Mouse (Mus musculus): Measurements from ENCODE around the gene Zfp536.
A peak's percentile ranks its signal among the peaks of the same experiment; 100 is the strongest.
"Not testable (repeated sequence)": the region's sequence is repeated elsewhere in the genome, so short reads cannot be mapped to it uniquely, and the experiment has no call there.

Zfp536 gene

DNA sequence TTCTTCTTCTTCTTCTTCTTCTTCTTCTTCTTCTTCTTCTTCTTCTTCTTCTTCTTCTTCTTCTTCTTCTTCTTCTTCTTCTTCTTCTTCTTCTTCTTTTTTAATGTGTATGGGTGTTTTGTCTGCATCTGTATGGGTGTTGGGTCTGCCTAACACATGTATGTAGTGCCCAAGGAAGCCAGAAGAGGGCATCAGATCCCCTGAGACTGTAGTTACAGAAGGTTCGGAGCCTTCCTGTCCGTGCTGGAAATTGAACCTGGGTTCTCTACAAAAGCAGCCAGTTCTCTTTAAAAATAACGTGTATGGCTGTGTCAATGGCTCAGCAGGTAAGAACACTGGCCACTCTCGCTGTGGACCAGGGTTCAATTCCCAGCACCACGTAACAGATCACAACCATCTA lies 167.0 kb downstream of the Zfp536 start:
- no peak for DNase-seq (ENCODE audit: low spot score)

GRCm38 (mm10) chr7:37603525-37603909 lies 169.9 kb downstream of the Zfp536 start:
- not testable (repeated sequence) for DNase-seq (ENCODE audit: low spot score)

DNA sequence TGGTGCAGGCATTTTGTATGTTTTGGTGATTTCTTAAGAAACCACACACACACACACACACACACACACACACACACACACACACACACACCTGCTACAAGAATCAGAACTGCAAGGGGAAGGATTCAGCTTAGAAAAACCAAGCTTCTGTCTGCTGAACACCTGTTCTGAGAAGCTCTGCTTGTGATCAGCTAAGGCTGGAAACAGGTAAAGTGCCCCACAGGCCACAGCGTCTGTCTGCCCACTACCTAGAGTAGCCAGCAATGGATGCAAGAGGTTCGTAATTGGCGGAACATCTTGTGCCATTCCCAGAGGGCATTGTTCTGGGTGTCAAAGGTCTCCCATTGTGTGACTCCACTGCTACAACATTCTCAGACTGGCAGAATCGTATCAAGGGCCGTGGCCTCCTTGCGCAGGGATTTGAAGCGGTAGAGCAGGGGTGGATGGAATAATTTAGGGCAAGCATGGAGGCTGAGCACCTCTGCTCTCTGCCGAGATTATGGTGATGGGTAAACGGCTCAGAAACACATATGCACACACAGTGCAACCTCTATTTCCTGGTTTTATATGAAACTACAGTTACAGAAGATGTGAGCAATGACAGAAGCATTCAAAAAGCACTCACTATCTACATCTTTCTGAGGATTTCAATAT lies 170.4 kb downstream of the Zfp536 start:
- no peak for DNase-seq (ENCODE audit: low spot score)

DNA sequence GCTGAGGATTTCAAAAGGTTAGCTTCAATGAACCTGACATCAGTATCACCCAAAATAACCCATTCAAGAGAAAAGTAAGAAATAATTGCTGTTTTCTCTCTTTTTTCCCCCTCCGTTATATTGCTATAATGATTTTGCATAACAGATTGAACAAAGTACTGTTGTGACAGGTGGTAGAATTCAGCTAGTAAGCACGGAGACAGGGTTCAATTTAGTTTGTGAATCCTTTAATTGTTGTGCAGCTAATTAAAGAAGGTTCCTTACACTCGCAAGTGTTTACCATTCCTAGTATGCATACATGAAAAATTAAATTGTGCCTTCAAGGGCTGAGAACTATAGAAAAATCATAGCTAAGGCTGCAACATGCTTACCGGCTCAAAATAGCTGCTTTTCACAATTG lies 173.1 kb downstream of the Zfp536 start:
- no peak for DNase-seq (ENCODE audit: low spot score)

DNA sequence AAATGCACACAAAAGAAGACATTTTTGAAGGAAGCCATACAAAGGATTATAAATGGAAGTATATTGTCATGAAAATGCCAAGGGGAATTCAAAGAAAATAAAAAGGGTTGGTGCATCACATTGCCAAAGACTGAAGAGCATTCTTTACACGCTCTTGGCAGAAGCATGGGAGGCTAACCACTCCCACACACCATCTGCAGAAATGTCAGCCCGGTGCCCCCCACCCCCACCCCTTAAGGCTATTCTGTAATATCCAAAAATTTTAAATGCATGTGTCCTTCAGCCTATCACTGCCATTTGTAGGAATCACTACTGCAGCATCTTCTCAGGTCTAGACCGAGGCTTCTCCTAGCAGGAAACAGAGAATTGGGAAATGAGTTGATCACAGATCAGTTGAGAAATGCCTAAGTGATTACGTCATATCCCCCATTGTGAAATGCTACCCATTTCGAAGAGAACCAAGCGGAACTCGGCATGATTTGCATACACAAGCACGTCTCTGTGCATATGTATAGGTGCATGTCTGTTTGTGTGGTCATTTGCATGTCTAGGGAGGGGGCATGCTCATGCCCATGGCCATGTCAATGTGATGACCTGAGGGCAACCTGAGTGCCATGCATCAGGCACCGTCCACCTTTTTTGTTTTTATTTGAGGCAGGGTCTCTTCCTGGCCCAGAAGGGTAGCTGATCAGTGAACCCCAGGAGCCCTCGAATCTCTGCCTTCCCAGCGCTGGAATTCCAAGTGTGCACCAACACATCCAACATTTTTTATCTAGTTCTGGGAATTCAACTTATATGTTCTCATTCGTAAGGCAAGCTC lies 179.0 kb downstream of the Zfp536 start:
- DNase-seq (ENCODE audit: low spot score): no peak

DNA sequence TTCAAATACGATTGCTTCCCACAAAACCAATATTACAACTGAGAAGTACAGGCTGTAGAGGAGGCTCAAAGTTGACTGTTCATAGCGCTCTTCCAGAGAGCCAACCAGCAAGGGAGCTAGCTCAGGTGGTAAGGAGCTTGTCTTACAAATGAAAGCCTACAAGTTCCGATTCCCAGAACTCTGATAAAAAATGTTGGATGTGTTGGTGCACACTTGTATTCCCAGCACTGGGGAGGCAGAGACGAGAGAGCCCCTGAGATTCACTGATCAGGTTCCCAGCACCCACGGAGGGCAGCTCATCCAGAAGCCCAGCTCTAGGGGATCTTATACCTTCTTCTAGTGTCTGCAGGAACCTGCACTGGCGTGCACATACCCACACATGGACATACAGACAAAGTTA lies 179.9 kb downstream of the Zfp536 start:
- no peak for DNase-seq (ENCODE audit: low spot score)

DNA sequence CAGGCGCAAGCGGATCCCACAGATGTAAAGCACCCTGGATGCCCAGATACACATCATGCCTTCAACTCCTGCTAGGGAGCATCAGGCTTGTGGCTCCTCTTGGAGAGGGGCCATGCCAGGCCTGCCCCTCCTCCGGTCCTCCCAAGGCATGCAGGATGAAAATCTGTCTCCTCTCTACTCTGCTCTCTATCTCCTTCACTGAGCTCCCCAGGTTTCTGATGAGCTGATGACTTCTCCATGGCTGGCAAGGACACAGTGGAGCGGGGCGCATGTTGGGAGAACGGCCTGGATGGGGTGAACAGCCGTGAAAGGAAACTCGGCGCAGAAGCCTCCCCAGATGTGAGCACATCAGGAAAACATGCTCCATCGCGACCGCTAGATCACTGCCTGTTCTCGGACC lies 186.7 kb downstream of the Zfp536 start:
- no peak for DNase-seq (ENCODE audit: low spot score)

DNA sequence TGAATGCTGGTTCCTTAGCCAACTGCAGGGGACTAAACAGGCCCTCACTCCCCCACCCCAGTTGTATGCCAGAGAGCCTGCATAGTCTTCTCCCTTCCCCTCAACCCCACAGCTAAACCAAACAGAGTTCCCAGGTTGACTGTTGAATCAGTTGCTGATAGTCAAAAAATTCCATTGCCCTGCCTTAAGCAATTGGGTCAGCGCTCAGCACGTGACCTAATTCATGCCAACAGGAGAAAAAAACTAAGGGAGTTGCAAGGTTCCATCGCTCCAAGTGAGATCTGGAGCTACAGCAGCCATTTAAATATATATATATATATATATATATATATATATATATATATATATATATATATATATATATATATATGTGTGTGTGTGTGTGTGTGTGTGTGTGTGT lies 192.2 kb downstream of the Zfp536 start:
- no peak for DNase-seq (ENCODE audit: low spot score)

GRCm38 (mm10) chr7:37580554-37580953 lies 192.9 kb downstream of the Zfp536 start:
- no peak for DNase-seq (ENCODE audit: low spot score)

DNA sequence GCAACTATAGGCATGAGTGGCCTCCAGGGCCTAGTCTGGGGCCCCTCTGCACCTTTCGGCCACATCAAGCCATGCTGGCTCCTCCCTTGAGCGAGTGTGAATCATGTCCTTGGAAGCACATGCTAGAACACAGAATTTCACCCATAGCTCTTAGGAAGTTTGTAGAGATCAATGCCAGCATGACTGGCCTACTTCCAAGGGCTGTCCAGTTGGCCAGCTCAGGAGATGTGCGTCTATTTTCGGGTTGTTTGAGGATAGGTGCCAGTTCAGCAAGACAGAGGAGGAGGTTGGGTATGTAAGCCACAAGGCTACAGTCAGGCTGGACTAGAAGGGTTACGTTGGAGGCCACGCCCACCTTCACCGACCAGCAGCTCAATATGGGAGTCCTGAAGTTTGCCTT lies 201.4 kb downstream of the Zfp536 start:
- DNase-seq (ENCODE audit: low spot score): no peak

DNA sequence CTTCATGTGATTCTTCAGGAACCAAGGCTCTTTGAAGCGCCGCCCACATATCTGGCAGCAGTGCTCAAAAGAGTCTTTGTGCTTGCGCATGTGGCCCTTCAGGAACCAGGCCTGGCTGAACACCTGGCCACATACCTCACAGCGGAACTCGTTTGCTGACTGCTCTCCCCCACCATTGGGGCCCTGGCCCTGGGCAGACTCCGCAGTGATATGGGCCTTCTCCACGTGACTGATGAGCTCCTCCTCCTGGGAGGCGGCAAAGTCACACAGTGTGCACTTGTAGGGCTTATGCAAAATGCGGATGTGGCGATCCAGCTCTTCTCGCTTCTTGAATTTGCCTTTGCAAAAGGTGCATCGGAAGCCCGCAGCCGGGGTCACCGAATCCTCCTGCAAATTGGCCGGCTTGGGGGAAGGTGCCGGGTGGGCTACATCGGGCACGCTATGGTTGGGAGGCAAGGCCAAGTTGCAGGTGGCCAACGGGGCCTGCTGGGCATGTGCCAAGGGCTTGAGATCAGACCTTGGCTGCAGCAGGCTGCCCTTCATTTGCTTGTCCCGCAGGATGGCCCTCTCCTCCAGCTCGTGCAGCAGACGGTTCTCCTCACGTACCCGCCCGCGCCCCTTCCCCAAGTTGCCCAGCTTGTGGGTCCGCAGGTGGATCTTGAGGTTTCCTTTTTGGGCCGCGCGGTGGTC lies 204.5 kb downstream of the Zfp536 start:
- no peak for DNase-seq (ENCODE audit: low spot score)

DNA sequence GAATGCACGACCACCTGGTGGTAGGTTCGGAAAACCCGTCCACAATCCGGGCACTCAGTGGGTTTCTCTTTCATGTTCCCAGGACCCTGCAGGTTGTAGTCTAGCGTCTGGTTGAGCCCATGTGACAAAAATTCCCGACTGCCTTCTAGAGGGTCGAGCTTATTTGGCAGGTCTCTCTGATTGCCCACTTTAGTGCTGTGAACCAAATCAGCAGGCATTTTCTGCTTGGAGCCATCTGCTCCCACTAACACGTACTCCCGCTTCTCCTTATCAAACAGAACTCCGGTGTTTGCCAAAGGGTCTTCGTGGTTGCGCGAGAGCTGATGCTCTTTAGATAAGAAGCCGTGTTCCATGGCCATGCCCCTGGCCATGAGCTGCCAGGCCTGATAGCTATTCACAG lies 205.4 kb downstream of the Zfp536 start:
- DNase-seq (ENCODE audit: low spot score): no peak

- no peak for DNase-seq (ENCODE audit: low spot score)
Observed at GRCm38 (mm10) chr7:37566019-37566418, 207.4 kb downstream of the Zfp536 start.

- DNase-seq (ENCODE audit: low spot score): no peak
Observed at GRCm38 (mm10) chr7:37565371-37565770, 208.1 kb downstream of the Zfp536 start.

- no peak for DNase-seq (ENCODE audit: low spot score)
Observed at GRCm38 (mm10) chr7:37564644-37565043, 208.8 kb downstream of the Zfp536 start.

DNA sequence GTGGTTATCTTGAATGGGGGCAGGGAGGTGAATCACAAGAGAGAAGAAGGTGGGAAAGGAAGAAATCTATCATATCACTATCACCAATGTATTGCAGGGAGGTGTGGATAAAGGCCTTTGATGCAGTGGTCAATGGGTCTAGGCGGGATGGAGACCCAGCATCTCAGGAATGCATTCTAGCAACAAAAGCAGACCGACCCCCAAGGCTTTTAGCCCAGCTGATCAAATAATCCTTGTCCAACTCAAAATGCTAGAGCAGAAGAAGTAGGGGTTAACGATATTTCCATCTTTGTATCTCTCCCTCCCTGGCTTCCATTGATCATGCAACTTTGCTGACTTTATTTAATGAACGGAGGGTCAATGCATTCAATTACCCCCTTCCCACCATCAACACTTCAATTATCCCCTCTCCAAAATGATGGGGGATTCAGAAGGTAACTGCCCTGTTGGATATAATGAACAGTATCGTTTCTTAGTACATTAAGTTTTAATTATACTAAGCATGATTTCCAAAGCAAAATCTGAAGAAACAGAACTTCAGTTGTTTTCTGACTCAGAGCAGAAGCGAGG lies 209.5 kb downstream of the Zfp536 start:
- no peak for DNase-seq (ENCODE audit: low spot score)

DNA sequence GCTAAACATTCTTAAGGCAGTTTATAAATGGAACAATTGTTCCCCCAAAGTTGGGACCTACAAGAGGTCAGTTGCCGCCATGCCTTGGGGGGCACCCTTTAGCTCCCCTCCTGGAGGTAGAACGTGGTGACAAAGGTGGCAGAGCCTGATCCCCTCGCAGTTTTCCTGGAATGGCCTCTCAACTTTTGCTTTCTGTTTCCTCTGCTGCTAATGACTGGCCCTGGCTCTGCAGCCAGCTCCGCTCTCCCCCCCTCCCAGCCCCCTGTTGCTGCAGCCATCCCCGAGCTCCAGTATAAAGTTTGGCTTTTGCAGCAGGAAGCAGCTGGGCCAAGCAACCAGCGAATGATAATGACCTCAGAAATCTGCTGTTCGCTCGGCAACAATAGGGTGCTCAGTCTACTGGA lies 210.3 kb downstream of the Zfp536 start:
- peak; percentile 21 for DNase-seq (ENCODE audit: low spot score)

GRCm38 (mm10) chr7:37562505-37562904 lies 210.9 kb downstream of the Zfp536 start:
- no peak for DNase-seq (ENCODE audit: low spot score)

DNA sequence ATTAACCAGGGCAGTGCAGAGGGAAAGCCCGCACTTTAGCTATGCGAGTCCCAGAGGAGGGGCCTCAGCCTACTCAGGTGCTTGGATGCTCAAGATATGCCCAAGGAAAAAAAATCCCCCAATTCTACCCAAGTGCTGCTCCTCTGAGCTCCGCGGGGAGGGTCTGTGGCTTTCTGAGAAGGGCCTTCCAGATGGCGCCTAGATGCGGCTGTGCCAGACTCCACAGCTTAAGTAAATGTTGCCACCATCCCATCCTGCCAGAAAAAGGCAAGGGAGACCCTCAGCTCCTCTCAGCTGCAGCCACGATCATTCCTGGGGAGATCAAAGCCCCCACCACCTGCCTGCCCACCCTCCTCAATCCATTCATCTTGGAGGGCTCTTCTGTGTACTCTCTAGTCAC lies 212.9 kb downstream of the Zfp536 start:
- no peak for DNase-seq (ENCODE audit: low spot score)

DNA sequence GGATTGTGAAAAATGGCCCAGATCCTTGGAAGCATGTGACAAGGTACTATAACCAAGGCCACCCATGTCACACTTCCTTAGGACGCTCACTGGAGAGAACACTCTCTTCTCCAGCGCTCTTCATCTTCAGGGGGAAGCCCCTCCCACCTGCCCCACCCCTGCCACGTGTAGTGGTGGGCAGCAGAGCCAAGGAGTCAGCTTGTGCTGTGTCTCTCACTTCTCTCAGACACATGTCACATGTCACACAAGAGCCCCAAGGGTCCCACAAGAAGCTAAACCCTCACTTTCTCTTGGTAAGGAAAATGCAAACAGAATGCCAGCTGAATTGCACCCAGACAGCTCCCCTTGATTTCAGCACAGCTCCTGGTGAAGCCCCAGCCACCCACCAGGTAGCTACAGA lies 213.6 kb downstream of the Zfp536 start:
- no peak for DNase-seq (ENCODE audit: low spot score)

- no peak for DNase-seq (ENCODE audit: low spot score)
Observed at GRCm38 (mm10) chr7:37559341-37559740, 214.1 kb downstream of the Zfp536 start.

DNA sequence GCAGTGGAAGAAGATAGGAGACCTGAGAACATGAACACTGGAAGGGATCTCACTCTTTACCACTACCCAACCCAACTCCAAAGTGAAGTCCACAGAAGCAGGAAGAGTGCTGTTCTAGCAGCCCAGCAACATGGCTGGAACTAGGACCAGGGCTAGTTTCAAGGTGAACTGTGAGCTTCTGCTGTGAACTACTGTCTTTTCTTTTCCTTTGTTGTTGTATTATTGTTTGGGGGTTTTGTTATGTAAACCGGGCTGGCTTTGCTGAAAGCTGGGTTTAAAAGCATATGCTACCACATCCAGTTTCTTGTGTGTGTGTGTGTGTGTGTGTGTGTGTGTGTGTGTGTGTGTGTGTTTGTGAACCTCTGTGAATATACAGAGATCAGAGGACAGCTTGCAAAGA lies 216.6 kb downstream of the Zfp536 start:
- no peak for DNase-seq (ENCODE audit: low spot score)

DNA sequence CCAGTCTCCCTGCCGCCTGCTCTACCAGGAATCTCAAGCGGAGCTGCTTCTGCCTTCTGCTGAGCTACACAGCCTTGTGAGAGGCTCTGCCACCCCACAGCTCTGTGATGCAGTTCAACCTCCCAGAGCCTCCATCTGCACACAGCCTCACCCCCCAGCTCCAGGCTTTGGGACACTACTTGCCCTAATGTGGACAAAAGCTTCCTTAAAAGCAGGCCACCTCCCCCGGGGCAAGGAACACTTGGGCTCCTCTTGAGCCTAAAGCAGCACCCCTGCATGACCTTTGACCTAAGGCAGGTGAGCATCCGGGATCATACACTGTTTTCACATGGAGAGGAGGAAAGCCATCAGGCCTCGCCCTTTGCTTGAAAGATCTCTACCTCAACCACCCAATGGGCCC lies 219.0 kb downstream of the Zfp536 start:
- no peak for DNase-seq (ENCODE audit: low spot score)
